Mouse (Mus musculus) layer of hippocampus, adult 11-12 months (tissue): Measurements from ENCODE around the gene Gm11237.
"Not testable (repeated sequence)": the region's sequence is repeated elsewhere in the genome, so short reads cannot be mapped to it uniquely, and the experiment has no call there.

ENCODE experiments used
- DNase-seq: peaks from one replicate; pipeline ENCODE4 v3.0.0; 2022; ENCODE audit warnings: low spot score

Gm11237 gene

DNA sequence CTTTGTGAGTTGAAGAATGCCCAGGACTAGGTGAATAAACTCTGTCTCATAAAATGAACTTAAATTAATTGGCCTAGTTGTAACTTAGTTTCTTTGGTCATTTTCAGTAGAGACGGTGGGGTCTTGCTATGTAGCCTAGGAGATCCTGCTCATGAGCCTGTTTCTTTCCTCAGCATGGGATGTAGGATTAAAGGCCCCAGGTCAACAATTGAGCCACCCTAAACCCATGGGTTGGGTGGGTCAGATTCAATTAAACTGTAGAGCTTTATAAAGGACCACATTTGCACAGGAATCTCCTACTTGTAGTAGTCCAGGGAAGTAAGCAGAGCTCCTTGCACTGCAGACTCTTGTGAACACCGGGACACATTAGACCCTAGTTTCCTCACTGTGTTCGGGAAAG is at the start of gene Gm11237:
Gm11237 (plus strand) TSS at position 301 of the 400 bp plus-strand sequence.
- not testable (repeated sequence) for DNase-seq

DNA sequence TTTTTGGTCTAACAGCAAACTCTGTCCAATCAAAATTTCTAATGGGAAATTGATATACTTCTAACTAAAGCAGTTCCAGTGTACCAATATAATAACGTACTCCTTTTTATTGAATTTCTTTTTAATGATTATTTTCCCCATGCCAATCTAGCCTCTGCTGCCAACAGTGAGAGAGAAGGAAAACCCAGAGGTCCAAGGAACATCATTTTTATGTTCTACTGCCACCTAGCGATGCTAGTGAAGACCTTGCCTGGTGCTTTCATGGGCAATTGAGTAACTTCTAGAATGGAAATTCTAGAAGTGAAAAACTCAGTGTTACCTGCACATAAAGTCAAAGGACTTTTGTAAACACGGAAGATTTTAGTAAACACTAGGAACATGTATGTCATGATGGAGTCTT is 23.5 kb upstream of the Gm11237 start:
- DNase-seq: peak; percentile 9

DNA sequence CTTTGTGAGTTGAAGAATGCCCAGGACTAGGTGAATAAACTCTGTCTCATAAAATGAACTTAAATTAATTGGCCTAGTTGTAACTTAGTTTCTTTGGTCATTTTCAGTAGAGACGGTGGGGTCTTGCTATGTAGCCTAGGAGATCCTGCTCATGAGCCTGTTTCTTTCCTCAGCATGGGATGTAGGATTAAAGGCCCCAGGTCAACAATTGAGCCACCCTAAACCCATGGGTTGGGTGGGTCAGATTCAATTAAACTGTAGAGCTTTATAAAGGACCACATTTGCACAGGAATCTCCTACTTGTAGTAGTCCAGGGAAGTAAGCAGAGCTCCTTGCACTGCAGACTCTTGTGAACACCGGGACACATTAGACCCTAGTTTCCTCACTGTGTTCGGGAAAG is 15.2 kb upstream of the Gm11237 start, which contains the start of gene Gm11238:
Gm11238 (plus strand) TSS at position 301 of the 400 bp plus-strand sequence.
- not testable (repeated sequence) for DNase-seq

DNA sequence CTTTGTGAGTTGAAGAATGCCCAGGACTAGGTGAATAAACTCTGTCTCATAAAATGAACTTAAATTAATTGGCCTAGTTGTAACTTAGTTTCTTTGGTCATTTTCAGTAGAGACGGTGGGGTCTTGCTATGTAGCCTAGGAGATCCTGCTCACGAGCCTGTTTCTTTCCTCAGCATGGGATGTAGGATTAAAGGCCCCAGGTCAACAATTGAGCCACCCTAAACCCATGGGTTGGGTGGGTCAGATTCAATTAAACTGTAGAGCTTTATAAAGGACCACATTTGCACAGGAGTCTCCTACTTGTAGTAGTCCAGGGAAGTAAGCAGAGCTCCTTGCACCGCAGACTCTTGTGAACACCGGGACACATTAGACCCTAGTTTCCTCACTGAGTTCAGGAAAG is 15.0 kb downstream of the Gm11237 start, which contains the start of gene Gm11236:
Gm11236 (plus strand) TSS at position 301 of the 400 bp plus-strand sequence.
- not testable (repeated sequence) for DNase-seq

DNA sequence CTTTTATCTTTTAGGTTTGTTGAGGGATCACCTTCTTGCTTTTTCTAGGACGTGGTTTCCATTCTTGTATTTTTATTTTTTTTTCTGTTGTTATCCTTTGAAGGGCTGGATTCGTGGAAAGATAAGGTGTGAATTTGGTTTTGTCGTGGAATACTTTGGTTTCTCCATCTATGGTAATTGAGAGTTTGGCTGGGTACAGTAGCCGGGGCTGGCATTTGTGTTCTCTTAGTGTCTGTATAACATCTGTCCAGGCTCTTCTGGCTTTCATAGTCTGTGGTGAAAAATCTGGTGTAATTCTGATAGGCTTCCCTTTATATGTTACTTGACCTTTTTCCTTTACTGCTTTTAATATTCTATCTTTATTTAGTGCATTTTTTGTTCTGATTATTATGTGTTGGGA is 39.1 kb downstream of the Gm11237 start:
- DNase-seq: not testable (repeated sequence)

DNA sequence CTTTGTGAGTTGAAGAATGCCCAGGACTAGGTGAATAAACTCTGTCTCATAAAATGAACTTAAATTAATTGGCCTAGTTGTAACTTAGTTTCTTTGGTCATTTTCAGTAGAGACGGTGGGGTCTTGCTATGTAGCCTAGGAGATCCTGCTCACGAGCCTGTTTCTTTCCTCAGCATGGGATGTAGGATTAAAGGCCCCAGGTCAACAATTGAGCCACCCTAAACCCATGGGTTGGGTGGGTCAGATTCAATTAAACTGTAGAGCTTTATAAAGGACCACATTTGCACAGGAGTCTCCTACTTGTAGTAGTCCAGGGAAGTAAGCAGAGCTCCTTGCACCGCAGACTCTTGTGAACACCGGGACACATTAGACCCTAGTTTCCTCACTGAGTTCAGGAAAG is 45.3 kb downstream of the Gm11237 start, which contains the start of gene Gm11239:
Gm11239 (plus strand) TSS at position 301 of the 400 bp plus-strand sequence.
- not testable (repeated sequence) for DNase-seq
